Mouse (Mus musculus): ENCODE measurements at regions not wholly inside any gene's neighbourhood (a gene's known extent, or its start where the extent isn't known, plus 50 kb on each side); places are given as distances from the start of the nearest gene placed in this dataset.
A peak's percentile ranks its signal among the peaks of the same experiment; 100 is the strongest.
"Not testable (repeated sequence)": the region's sequence is repeated elsewhere in the genome, so short reads cannot be mapped to it uniquely, and the experiment has no call there.

GRCm38 (mm10) chr13:69129056-69129620, 129.8 kb upstream of the Adcy2 start:
- no peak for DNase-seq (ENCODE audit: low spot score in 2 of 2)

DNA sequence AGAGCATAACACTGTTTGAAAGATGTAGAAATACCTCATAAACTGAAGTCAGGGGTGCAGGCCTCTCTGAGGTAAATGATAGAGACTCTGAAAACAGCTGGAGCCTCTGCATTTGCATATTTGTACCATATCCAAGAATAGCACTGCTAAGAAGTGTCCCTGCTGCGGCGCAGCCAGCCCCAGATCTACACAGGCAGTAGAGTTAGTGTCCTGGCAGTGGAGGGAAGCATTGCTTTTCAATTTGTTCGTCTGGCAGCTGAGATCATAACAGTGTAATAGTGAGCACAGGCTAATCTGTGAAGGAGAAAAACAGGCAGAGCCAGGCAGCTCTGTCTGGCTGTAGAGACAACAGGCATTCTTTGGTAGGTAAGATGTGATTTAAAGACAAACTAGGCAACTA, 128.2 kb upstream of the Adcy2 start:
- DNase-seq (ENCODE audit: low spot score in 2 of 2): no peak

DNA sequence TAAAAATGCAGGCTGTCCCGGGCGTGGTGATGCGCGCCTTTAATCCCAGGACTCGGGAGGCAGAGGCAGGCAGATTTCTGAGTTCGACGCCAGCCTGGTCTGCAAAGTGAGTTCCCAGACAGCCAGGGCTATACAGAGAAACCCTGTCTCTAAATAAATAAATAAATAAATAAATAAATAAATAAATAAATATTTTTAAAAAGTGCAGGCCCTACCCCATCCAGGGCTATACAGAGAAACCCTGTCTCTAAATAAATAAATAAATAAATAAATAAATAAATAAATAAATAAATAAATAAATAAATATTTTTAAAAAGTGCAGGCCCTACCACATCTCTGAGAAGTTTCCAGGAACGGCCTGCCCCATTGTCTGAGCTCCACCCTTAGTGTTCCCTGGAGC, 119.4 kb upstream of the Adcy2 start:
- not testable (repeated sequence) for DNase-seq (ENCODE audit: low spot score in 2 of 2)

DNA sequence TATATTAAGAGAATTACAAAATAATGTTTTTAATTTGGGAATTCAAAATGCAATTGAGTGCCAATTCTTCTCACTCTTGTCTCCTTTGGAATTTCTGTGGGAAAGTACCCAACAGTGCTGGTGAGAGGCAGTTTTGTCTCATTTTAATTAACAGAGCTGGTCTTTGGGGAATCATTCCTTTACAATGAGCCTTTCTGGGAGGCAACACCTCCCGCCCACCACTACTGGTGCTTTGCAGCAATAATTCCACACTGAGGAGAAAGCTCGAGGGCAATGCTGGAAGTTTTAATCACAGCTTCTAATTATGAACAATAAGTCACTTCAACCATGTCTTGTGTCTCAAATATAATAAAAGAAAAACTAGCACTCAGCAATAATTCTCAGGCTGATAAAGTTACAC, 109.8 kb upstream of the Adcy2 start:
- DNase-seq (ENCODE audit: low spot score in 2 of 2): peak in 1 of 2 experiments; percentile 39

DNA sequence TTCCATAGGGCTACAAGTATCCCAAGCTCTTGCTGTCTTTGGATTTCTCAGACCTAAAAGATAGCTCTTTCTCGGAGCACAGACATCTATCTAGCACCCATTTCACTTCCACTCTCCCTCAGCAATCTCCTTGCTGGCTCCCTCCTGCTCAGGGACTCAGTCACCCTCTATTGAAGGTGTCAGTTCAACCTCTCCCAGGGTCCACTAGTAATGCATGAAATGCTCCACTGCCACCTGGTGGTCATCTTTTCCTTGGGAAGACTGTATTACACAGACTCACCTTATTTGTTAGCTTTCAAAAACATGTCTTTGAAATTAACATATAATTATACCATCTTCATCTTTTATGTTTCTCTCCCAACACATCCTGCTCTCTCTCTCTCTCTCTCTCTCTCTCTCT, 87.3 kb upstream of the Adcy2 start:
- DNase-seq (ENCODE audit: low spot score in 2 of 2): peak in 1 of 2 experiments; percentile 80

- no peak for DNase-seq (ENCODE audit: low spot score in 2 of 2)
Observed at GRCm38 (mm10) chr13:69070336-69070735, 71.0 kb upstream of the Adcy2 start.

GRCm38 (mm10) chr13:69069817-69070216, 70.5 kb upstream of the Adcy2 start:
- no peak for DNase-seq (ENCODE audit: low spot score in 2 of 2)

DNA sequence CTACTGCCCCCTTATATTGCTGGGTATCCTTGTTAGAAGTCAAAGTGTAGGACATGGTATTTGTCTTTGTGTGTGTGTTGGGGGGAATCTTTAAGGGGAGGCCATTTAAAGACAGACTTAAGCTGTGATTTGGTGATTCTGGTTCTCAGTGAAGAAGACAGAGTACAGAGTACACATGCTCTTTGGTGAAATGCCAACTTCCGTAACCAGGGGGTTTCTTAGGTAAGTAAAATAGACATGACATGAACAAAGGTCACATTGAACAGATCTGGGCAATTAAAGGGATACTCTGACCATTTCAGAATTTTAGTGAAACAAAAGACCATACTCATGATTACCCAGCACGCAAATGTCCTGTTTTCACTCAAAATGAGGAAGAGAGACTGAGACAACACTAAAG, 67.3 kb upstream of the Adcy2 start:
- no peak for DNase-seq (ENCODE audit: low spot score in 2 of 2)

GRCm38 (mm10) chr13:69065285-69065684, 65.9 kb upstream of the Adcy2 start:
- no peak for DNase-seq (ENCODE audit: low spot score in 2 of 2)

DNA sequence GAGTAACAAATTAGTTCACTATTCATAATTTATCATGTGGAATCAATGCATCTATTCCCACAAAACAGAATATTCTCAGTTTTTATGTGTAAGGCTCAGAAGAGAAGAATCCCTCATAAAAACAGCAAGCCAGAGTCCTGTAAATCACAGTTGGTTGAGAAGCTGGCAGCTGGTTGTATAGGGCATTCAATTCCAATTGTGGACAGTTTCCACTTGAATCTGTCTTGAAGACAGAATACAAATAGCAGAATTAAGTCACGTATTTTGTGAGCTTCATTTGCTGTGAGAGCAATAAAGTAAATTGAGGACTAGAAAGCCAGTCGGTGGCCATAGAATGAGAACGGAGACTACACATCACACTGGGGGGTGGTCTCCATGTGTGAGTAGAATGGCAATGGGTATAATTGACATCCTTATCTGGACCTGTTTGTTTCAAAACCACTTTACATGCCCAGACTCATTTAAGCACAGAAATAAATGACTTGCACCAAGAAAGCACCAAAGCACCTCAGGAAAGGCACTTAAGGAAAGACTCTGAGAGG, 63.4 kb upstream of the Adcy2 start:
- no peak for DNase-seq (ENCODE audit: low spot score in 2 of 2)

DNA sequence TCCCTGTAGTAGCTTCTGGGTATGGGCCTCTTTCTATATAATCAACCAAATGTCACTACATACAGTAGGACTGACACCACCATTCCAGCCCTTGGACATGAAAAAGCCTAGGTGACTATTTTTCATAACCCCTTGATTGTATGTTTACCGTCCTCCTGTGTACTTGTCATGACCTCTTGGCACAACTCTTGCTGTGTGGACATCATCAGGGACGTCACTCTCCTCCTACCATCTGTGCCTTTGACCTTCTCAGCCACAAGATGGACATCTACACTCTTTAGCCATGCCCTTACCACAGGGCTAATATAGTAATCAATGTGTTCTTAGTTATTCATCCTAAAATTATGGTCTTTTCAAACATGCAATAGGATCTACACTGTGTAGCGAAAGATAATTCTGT, 62.1 kb upstream of the Adcy2 start:
- no peak for DNase-seq (ENCODE audit: low spot score in 2 of 2)

All from left cerebral cortex, adult 9 months (tissue).